9 mouse cellular contexts compared by ENCODE assay signal in genomic region chr5:99927951-99928350, GRCm38 (mm10). TPM values are rescaled to one million over a fixed set of nuclear protein-coding genes. Genes with fewer than 3 reads are reported as not detected.
DNase-seq lines count a peak whose midpoint lies in the region; ATAC-seq and TF ChIP-seq lines count a peak whose summit lies in the region.
"Had no signal": no experiment of that assay in that cellular context is flagged by ENCODE, and none has a peak within 500 bp of the region (broad histone marks: within the 10 kb centered on the region; RNA-seq: fewer than 3 reads in every experiment).

No protein-coding gene starts in this region.

- H3K9ac ChIP-seq in forebrain, postnatal 0 days, result no peak overlapping the region
- no peak overlapping the region for H3K9ac ChIP-seq in forebrain, embryonic 13.5 days
- H3K9ac ChIP-seq: limb, embryonic 15.5 days had no signal

- H3K4me1 ChIP-seq in forebrain, postnatal 0 days (ENCODE audit: insufficient read depth), result no peaks in the 10 kb centered on the region
- no peaks in the 10 kb centered on the region for H3K4me1 ChIP-seq in forebrain, embryonic 13.5 days
- H3K4me1 ChIP-seq: limb, embryonic 15.5 days had no signal

- no peaks in the 10 kb centered on the region for H3K9me3 ChIP-seq in forebrain, postnatal 0 days (ENCODE audit: low read length)
- no peaks in the 10 kb centered on the region for H3K9me3 ChIP-seq in forebrain, embryonic 13.5 days (replicated peaks)
- H3K9me3 ChIP-seq: limb, embryonic 15.5 days had no signal

- ATAC-seq in forebrain, postnatal 0 days, result no peak
- no peak for ATAC-seq in forebrain, embryonic 13.5 days

- H3K4me3 ChIP-seq in forebrain, postnatal 0 days (ENCODE audit: low read depth, low read length), result no peak overlapping the region
- no peak overlapping the region for H3K4me3 ChIP-seq in forebrain, embryonic 13.5 days
- H3K4me3 ChIP-seq: limb, embryonic 15.5 days had no signal

- DNase-seq in forebrain, postnatal 0 days, result peak; percentile 26
- peak; percentile 33 to 37 for DNase-seq in urinary bladder, postnatal 36 days (ENCODE audit: low spot score in 2 of 2)
- no peak for DNase-seq in urinary bladder, postnatal 10 days (ENCODE audit: low spot score)
- peak; percentile 36 for DNase-seq in embryo, embryonic 9.5 days (ENCODE audit: extremely low spot score)
- DNase-seq in kidney, postnatal 36 days, result peak; percentile 54 to 82
- DNase-seq in retina, embryonic 14.5 days (ENCODE audit: low spot score), result peak; percentile 56
- DNase-seq in urinary bladder, adult 2 months (ENCODE audit: low spot score), result no peak

- H3K36me3 ChIP-seq in forebrain, postnatal 0 days (ENCODE audit: insufficient read depth), result no peaks in the 10 kb centered on the region
- no peaks in the 10 kb centered on the region for H3K36me3 ChIP-seq in forebrain, embryonic 13.5 days (ENCODE audit: poor library complexity, severe bottlenecking)
- H3K36me3 ChIP-seq: limb, embryonic 15.5 days had no signal

- peak; percentile 59 for TF ChIP-seq CTCF in forebrain, postnatal 0 days (IDR thresholded peaks at IDR 0.05; ENCODE audit: low read depth)

- no peak overlapping the region for H3K4me2 ChIP-seq in forebrain, postnatal 0 days (ENCODE audit: low read depth)
- H3K4me2 ChIP-seq in forebrain, embryonic 13.5 days, result no peak overlapping the region
- H3K4me2 ChIP-seq: limb, embryonic 15.5 days had no signal

- 52% methylated on average over 4 of the region's 4 CpGs for WGBS in forebrain, postnatal 0 days
- WGBS in forebrain, embryonic 13.5 days, result 52% methylated on average over 4 of the region's 4 CpGs

- H3K27me3 ChIP-seq in forebrain, postnatal 0 days (ENCODE audit: insufficient read depth, low read length), result no peaks in the 10 kb centered on the region
- no peaks in the 10 kb centered on the region for H3K27me3 ChIP-seq in forebrain, embryonic 13.5 days
- H3K27me3 ChIP-seq: limb, embryonic 15.5 days had no signal

- no peak overlapping the region for H3K27ac ChIP-seq in forebrain, postnatal 0 days (ENCODE audit: low read depth, low read length)
- H3K27ac ChIP-seq in forebrain, embryonic 13.5 days, result no peak overlapping the region
- H3K27ac ChIP-seq: limb, embryonic 15.5 days had no signal

RNA-seq across cellular contexts. Expression of gene Vamp9, which starts 21.9 kb away (rescaled TPM):
- total RNA-seq in forebrain, postnatal 0 days (2014; rRNA removed), result 0.52 and 1.5 TPM in 2 replicates
- 0.73 and 1.2 TPM in 2 replicates for polyA plus RNA-seq in forebrain, postnatal 0 days (2015; fragmentation: Nextera tagmentation; extraction: Ambion mirVana)
- polyA plus RNA-seq in forebrain, embryonic 13.5 days (2015; fragmentation: Nextera tagmentation; extraction: Ambion mirVana), result 0.62 and 0.86 TPM in 2 replicates
- polyA plus RNA-seq in urinary bladder, adult 2 months (2012; rRNA removed), result 0.10 TPM in 1 of 2 replicates, not detected in the other

RNA-seq across cellular contexts. Expression of gene Hnrnpd, which starts 50.8 kb away (rescaled TPM):
- total RNA-seq in forebrain, postnatal 0 days (2014; rRNA removed), result 35.9 and 45.7 TPM in 2 replicates
- 93.0 and 120 TPM in 2 replicates for polyA plus RNA-seq in forebrain, postnatal 0 days (2015; fragmentation: Nextera tagmentation; extraction: Ambion mirVana)
- polyA plus RNA-seq in forebrain, embryonic 13.5 days (2015; fragmentation: Nextera tagmentation; extraction: Ambion mirVana), result 119 and 189 TPM in 2 replicates
- 129 and 130 TPM in 2 replicates for polyA plus RNA-seq in urinary bladder, adult 2 months (2012; rRNA removed)

RNA-seq across cellular contexts. Expression of gene 4930524J08Rik, which starts 50.9 kb away (rescaled TPM):
- 5.0 and 9.0 TPM in 2 replicates for total RNA-seq in forebrain, postnatal 0 days (2014; rRNA removed)
- polyA plus RNA-seq in forebrain, postnatal 0 days (2015; fragmentation: Nextera tagmentation; extraction: Ambion mirVana), result 3.1 and 3.3 TPM in 2 replicates
- 3.1 and 3.4 TPM in 2 replicates for polyA plus RNA-seq in forebrain, embryonic 13.5 days (2015; fragmentation: Nextera tagmentation; extraction: Ambion mirVana)
- 1.2 and 1.5 TPM in 2 replicates for polyA plus RNA-seq in urinary bladder, adult 2 months (2012; rRNA removed)

Comparison
In these comparisons a context has a peak if more than half of its experiments do, and no peak if none do; other contexts are left out.
1. DNase-seq: peak in forebrain, postnatal 0 days (single experiment), urinary bladder, postnatal 36 days (2 of 2), embryo, embryonic 9.5 days (single experiment), kidney, postnatal 36 days (2 of 2) and retina, embryonic 14.5 days (single experiment); none in urinary bladder, postnatal 10 days (single experiment) and urinary bladder, adult 2 months (single experiment).